Mouse (Mus musculus) B cell, adult 67 days (primary cell): ENCODE data around the gene Fsip2. TPM values are rescaled to one million over a fixed set of nuclear protein-coding genes. Genes with fewer than 3 reads are reported as not detected.

Source experiments
- total RNA-seq, 2 experiments: library from RNA; stranded (reverse); gene quantifications; 4 replicates each; pipeline ENCODE4 v1.2.4; 2023

The Fsip2 gene
- total RNA-seq, result not detected

DNA sequence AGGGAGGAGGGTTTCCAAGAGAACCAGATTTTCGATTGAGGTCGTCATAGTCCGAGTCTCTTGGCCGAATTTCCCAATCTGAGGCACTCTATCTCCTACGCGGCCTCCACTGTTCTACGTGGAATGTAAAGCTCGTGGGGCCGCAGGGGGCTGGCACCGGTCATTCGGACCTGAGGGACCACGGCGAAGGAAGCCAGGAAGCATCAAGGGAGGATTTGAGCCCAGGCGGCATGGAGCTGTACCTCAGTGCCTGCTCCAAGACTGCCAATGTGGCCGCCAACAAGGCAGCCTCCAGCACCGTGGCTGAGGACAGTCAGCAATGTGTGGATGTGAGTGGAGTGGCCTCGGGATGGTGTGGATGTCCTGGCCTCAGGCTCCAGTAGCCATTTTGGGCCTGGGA is at the start of gene Fsip2:
Gene Fsip2, plus strand, starts transcription at position 163 of the 400 bp plus-strand sequence.

